Mouse (Mus musculus): Measurements from ENCODE around the gene Ssna1. TPM values are rescaled to one million over a fixed set of nuclear protein-coding genes. Genes with fewer than 3 reads are reported as not detected.

Ssna1 gene
- polyA plus RNA-seq, 1 experiment from 2014 or later, result 247 TPM

DNA sequence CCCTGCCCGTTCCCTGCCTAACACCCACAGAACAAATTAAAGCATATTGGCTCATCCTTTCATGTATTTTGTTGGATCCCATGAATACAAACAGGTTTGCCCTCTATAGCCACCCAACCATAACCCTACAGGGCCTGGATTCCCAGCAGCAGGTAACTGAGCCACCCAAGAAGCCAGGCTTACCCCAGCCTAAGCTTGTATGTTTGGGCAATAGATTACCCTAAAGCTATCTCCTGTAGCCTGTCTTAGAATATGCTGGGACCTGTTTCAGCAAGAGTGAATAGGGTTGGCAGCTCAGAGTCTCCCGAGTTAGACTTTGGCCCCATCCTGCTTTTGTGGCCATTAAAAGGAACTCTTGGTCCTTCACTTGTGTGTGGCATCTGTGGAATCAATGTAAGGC, 13.3 kb upstream of the Ssna1 start:
- Histone ChIP-seq H3K4me3 (ENCODE audit: low read depth, low read length) (no peak overlapping the region), H3K9ac (ENCODE audit: low read length) (no peak overlapping the region), H3K27me3 (ENCODE audit: control insufficient read depth, insufficient read depth, low read length) (peaks cover 28% of the 10 kb centered on the region), H3K27ac (ENCODE audit: low read depth, low read length) (no peak overlapping the region), H3K4me2 (no peak overlapping the region), H3K9me3 (ENCODE audit: control insufficient read depth, low read length) (no peaks in the 10 kb centered on the region), H3K36me3 (ENCODE audit: control insufficient read depth, insufficient read depth, low read length) (peaks cover 32% of the 10 kb centered on the region), H3K4me1 (ENCODE audit: control insufficient read depth, insufficient read depth, low read length) (no peaks in the 10 kb centered on the region)
- ATAC-seq (ENCODE audit: low FRiP score), result no peak
- WGBS, result 89% methylated on average over 2 of the region's 2 CpGs
- DNase-seq (ENCODE audit: low spot score, missing footprints), result no peak

DNA sequence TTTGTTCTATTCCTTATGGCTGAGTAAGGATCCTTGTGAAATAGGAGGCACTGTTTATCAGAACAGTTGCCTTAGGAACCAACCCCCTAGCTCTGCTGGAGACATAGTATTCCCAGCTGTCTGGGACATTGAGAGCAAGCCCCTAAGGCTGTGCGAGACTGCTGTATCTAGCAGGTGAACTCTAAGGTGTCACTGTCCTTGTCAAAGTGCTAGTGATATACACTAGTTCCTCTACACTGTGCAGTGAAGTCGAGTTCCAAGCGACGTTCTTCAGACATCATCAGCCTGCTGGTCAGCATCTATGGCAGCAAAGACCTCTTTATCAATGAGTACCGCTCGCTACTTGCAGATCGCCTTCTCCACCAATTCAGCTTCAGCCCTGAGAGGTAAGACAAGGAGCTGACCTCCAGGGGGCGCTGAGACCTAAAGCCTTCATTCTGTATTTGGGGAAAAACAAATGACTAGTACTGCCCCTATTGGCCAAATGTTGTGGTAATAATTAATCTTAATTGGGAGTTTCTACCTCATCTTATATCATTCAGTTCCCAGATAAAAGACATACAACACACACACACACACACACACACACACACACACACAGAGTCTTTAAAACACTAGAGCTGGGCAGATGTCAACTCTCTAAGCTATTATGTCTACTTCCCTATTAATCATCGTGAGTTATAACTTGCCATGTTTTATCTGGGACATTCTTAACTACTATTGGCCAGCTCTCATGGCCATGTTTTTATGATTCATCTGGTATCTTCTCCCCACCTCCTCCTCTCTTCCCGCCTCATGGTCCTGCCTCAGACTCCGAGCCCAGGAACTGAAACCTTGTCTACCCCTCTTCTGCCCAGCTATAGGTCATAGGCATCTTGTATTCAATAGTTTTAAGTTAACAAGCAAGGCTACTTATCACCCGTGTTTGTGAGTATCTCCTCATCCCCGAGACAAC, 7.0 kb upstream of the Ssna1 start:
- ATAC-seq (ENCODE audit: low FRiP score) (no peak), DNase-seq (ENCODE audit: low spot score, missing footprints) (peak; percentile 96)
- H3K4me2 ChIP-seq, result no peak overlapping the region
- H3K36me3 ChIP-seq (ENCODE audit: control insufficient read depth, insufficient read depth, low read length), result peaks cover 40% of the 10 kb centered on the region
- no peak overlapping the region for H3K4me3 ChIP-seq (ENCODE audit: low read depth, low read length)
- 61% methylated on average over 13 of the region's 13 CpGs for WGBS
- H3K9ac ChIP-seq (ENCODE audit: low read length), result no peak overlapping the region
- H3K27me3 ChIP-seq (ENCODE audit: control insufficient read depth, insufficient read depth, low read length), result no peaks in the 10 kb centered on the region
- no peaks in the 10 kb centered on the region for H3K9me3 ChIP-seq (ENCODE audit: control insufficient read depth, low read length)
- H3K4me1 ChIP-seq (ENCODE audit: control insufficient read depth, insufficient read depth, low read length), result no peaks in the 10 kb centered on the region
- no peak overlapping the region for H3K27ac ChIP-seq (ENCODE audit: low read depth, low read length)

DNA sequence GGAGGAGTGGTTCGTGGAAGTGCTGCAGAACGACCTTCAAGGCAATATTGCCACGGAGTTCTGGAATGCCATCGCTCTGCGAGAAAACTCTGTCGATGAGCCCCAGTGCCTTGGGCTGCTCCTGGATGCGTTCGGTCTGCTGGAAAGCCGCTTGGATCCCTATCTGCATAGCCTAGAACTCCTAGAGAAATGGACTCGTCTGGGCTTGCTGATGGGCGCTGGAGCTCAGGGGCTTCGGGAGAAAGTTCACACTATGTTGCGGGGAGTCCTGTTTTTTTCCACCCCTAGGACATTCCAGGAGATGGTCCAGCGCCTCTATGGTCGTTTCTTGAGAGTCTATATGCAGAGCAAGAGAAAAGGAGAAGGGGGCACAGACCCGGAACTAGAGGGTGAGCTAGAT, 772 bp upstream of the Ssna1 start:
- Histone ChIP-seq H3K9ac (ENCODE audit: low read length) (peak overlapping the region; percentile 91), H3K27ac (ENCODE audit: low read depth, low read length) (no peak overlapping the region), H3K9me3 (ENCODE audit: control insufficient read depth, low read length) (no peaks in the 10 kb centered on the region), H3K4me2 (peak overlapping the region; percentile 70), H3K4me3 (ENCODE audit: low read depth, low read length) (peak overlapping the region; percentile 83), H3K4me1 (ENCODE audit: control insufficient read depth, insufficient read depth, low read length) (peaks cover 20% of the 10 kb centered on the region), H3K27me3 (ENCODE audit: control insufficient read depth, insufficient read depth, low read length) (no peaks in the 10 kb centered on the region), H3K36me3 (ENCODE audit: control insufficient read depth, insufficient read depth, low read length) (peaks cover 16% of the 10 kb centered on the region)
- 40% methylated on average over 16 of the region's 16 CpGs for WGBS
- ATAC-seq (ENCODE audit: low FRiP score), result no peak
- DNase-seq (ENCODE audit: low spot score, missing footprints), result peak; percentile 86

DNA sequence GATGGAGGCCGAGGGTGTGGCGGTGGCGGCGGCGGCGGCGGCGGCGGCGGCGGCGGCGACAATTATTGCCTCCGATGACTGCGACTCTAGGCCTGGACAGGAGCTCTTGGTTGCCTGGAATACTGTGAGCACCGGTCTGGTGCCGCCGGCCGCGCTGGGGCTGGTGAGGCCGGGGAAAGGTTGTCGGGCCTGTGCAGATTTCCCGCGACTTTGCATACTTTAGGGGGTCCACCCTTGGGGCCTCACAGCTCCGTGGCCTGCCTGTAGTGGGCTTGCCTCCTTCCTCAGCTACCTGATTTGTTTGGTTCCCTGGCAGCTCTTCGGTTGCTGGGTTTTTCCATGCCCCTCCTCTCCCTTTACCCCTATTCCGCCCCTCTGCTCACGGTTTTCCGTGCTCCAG, 277 bp upstream of the Ssna1 start:
- DNase-seq (ENCODE audit: low spot score, missing footprints) (no peak), ATAC-seq (ENCODE audit: low FRiP score) (peak; percentile 71)
- Histone ChIP-seq H3K27ac (ENCODE audit: low read depth, low read length) (no peak overlapping the region), H3K9me3 (ENCODE audit: control insufficient read depth, low read length) (no peaks in the 10 kb centered on the region), H3K9ac (ENCODE audit: low read length) (peak overlapping the region; percentile 91), H3K27me3 (ENCODE audit: control insufficient read depth, insufficient read depth, low read length) (no peaks in the 10 kb centered on the region), H3K4me2 (peak overlapping the region; percentile 70), H3K4me3 (ENCODE audit: low read depth, low read length) (peak overlapping the region; percentile 83), H3K36me3 (ENCODE audit: control insufficient read depth, insufficient read depth, low read length) (peaks cover 14% of the 10 kb centered on the region), H3K4me1 (ENCODE audit: control insufficient read depth, insufficient read depth, low read length) (peaks cover 20% of the 10 kb centered on the region)
- WGBS, result under 1% methylated on average over 26 of the region's 29 CpGs

DNA sequence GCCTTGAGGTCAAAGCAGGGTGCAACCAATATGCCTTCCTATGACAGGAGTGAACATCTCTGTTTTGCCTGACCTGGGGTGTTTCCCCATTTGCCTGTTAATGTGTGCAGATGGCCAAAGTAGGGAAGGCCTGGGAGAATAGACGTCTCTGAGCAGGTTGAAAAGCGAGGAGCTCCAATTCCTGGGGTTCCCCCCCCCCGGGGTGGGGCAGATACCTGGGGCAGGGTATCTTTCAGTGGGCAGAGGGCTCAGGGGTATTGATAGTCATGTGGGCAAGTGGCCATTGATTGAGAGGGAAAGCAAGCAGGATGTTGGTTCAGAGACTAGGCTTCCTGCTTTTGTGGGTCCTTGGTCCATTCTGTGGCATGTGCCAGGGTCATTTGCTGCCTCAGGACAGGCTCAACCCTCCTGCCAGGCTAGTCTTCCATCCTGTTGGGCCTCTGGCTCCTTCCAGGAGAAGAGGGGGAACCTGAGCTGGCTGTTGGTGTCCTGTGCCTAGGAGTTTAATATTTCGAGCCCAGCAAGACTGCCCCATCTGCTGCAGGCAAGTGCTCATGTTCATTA, 4.4 kb downstream of the Ssna1 start:
- no peak overlapping the region for H3K4me3 ChIP-seq (ENCODE audit: low read depth, low read length)
- 75% methylated on average over 4 of the region's 4 CpGs for WGBS
- DNase-seq (ENCODE audit: low spot score, missing footprints) (peak; percentile 17), ATAC-seq (ENCODE audit: low FRiP score) (no peak)
- H3K4me1 ChIP-seq (ENCODE audit: control insufficient read depth, insufficient read depth, low read length), result peaks cover 24% of the 10 kb centered on the region
- peaks cover 19% of the 10 kb centered on the region for H3K27me3 ChIP-seq (ENCODE audit: control insufficient read depth, insufficient read depth, low read length)
- H3K36me3 ChIP-seq (ENCODE audit: control insufficient read depth, insufficient read depth, low read length), result peaks cover 2% of the 10 kb centered on the region; the same call in 1 of the 2 replicates
- H3K9me3 ChIP-seq (ENCODE audit: control insufficient read depth, low read length), result no peaks in the 10 kb centered on the region
- H3K4me2 ChIP-seq, result no peak overlapping the region
- H3K27ac ChIP-seq (ENCODE audit: low read depth, low read length), result no peak overlapping the region
- no peak overlapping the region for H3K9ac ChIP-seq (ENCODE audit: low read length)

DNA sequence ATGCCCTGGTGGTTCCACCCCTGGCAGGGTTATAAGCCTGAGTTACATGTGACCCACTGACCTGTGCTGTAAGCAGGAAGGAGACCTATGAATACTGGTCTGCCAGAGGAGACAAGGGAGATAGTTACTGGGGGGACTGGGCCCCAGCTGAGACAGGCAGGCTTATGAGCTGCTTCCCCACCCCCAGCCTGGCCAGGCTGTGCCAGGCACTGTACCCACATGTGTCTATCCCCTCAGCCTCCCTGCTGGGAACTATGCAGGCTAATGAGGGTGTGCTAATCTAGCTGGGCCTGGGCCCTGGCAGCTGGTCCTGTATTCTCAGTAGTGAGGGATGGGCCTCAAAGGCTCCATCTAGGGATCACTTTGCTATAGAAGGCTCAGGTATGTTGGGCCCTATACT, 5.0 kb downstream of the Ssna1 start:
- Histone ChIP-seq H3K4me1 (ENCODE audit: control insufficient read depth, insufficient read depth, low read length) (peaks cover 23% of the 10 kb centered on the region), H3K9ac (ENCODE audit: low read length) (no peak overlapping the region), H3K27ac (ENCODE audit: low read depth, low read length) (no peak overlapping the region), H3K4me3 (ENCODE audit: low read depth, low read length) (no peak overlapping the region), H3K4me2 (no peak overlapping the region), H3K36me3 (ENCODE audit: control insufficient read depth, insufficient read depth, low read length) (peaks cover 2% of the 10 kb centered on the region; the same call in 1 of the 2 replicates), H3K27me3 (ENCODE audit: control insufficient read depth, insufficient read depth, low read length) (peaks cover 19% of the 10 kb centered on the region), H3K9me3 (ENCODE audit: control insufficient read depth, low read length) (no peaks in the 10 kb centered on the region)
- DNase-seq (ENCODE audit: low spot score, missing footprints) (no peak), ATAC-seq (ENCODE audit: low FRiP score) (no peak)

DNA sequence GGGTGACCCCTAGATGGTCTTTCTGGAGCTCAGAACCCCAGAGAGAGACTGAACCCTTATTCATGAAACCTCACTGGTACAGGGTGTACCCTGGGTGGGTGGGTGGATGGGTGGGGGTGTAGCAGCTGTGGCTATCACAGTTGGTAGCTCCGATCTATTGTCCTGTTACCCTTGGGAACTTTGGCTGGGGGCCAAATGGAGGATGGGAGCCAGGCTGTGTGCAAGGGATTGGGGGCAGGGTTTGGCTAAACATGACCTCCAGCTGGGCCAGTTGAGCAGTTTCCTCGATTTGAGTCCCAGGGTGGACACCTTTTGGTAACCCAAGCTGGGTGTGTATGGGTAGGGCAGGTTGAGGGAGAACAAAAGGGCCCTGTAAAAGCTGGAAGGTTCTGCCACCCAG, 5.5 kb downstream of the Ssna1 start:
- H3K4me2 ChIP-seq, result no peak overlapping the region
- peaks cover 23% of the 10 kb centered on the region for H3K4me1 ChIP-seq (ENCODE audit: control insufficient read depth, insufficient read depth, low read length)
- WGBS, result 61% methylated on average over 2 of the region's 2 CpGs
- H3K9me3 ChIP-seq (ENCODE audit: control insufficient read depth, low read length), result no peaks in the 10 kb centered on the region
- no peak for ATAC-seq (ENCODE audit: low FRiP score)
- peaks cover 2% of the 10 kb centered on the region; the same call in 1 of the 2 replicates for H3K36me3 ChIP-seq (ENCODE audit: control insufficient read depth, insufficient read depth, low read length)
- no peak overlapping the region for H3K4me3 ChIP-seq (ENCODE audit: low read depth, low read length)
- H3K27me3 ChIP-seq (ENCODE audit: control insufficient read depth, insufficient read depth, low read length), result peaks cover 19% of the 10 kb centered on the region
- H3K27ac ChIP-seq (ENCODE audit: low read depth, low read length), result no peak overlapping the region
- 0 out of 2 replicates have a peak overlapping the region, but pooled peaks have one; percentile 13 for H3K9ac ChIP-seq (ENCODE audit: low read length)
- peak; percentile 60 for DNase-seq (ENCODE audit: low spot score, missing footprints)

DNA sequence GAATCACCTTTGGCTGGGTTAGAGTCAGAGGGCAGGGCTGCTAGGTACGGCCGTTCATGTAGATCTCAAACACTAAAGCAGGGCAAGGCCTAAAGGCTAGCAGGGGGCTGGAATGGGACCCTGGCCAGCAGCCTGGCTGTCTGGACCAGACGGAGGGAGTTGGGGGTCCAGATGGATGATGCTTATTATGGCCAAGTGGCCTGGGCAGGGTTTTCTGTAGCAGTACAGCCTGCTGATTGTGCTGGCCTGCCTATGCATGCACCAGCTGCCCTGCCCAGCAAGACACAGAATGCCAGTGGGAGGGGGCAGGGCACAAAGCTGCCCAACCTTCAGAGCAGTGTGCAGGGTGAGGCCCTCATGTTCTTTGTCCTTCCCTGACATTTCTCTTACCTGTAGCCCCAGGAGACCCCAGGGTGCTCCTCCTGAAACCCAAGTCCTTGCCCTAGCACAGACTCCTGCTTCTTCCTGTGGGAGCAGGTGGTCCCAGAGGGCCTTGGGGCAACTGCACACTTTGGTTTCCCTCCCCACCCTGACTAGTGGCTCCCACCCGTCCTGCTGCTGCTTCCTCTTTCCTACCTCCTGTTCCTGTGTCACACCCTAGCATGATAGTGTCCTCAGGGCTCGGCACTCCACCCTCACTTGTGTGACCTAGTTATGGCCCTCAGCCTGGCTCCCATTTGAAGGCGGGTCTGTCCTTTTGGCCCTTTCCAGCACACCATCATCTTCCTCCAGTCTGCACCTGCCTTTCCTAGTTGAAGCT, 6.2 kb downstream of the Ssna1 start:
- Histone ChIP-seq H3K36me3 (ENCODE audit: control insufficient read depth, insufficient read depth, low read length) (peaks cover 2% of the 10 kb centered on the region; the same call in 1 of the 2 replicates), H3K27ac (ENCODE audit: low read depth, low read length) (no peak overlapping the region), H3K27me3 (ENCODE audit: control insufficient read depth, insufficient read depth, low read length) (peaks cover 19% of the 10 kb centered on the region), H3K4me1 (ENCODE audit: control insufficient read depth, insufficient read depth, low read length) (peaks cover 16% of the 10 kb centered on the region), H3K4me2 (no peak overlapping the region), H3K4me3 (ENCODE audit: low read depth, low read length) (no peak overlapping the region), H3K9me3 (ENCODE audit: control insufficient read depth, low read length) (no peaks in the 10 kb centered on the region), H3K9ac (ENCODE audit: low read length) (0 out of 2 replicates have a peak overlapping the region, but pooled peaks have one; percentile 13)
- DNase-seq (ENCODE audit: low spot score, missing footprints), result peak; percentile 56
- ATAC-seq (ENCODE audit: low FRiP score), result no peak
- 76% methylated on average over 6 of the region's 6 CpGs for WGBS

All from midbrain, embryonic 11.5 days (tissue).